Mouse (Mus musculus): ENCODE data around the gene Naa15.

Gene Naa15

GRCm38 (mm10) chr3:51434871-51435595, 20.1 kb downstream of the Naa15 start:
- no peak for DNase-seq

GRCm38 (mm10) chr3:51468530-51468929, 53.6 kb downstream of the Naa15 start:
- no peak for DNase-seq

GRCm38 (mm10) chr3:51475706-51476105, 60.8 kb downstream of the Naa15 start:
- no peak for DNase-seq

GRCm38 (mm10) chr3:51479893-51480292, 64.9 kb downstream of the Naa15 start:
- DNase-seq = no peak

- DNase-seq = peak in 1 of 2 experiments; percentile 52
Observed at GRCm38 (mm10) chr3:51481059-51481458, 66.1 kb downstream of the Naa15 start.

GRCm38 (mm10) chr3:51481881-51482280, 66.9 kb downstream of the Naa15 start:
- no peak for DNase-seq

- DNase-seq = no peak
Observed at GRCm38 (mm10) chr3:51482781-51483180, 67.8 kb downstream of the Naa15 start.

- peak; percentile 96 to 99 for DNase-seq
Observed at GRCm38 (mm10) chr3:51483741-51484359, 68.9 kb downstream of the Naa15 start, which contains the start of gene Rab33b. TSS of gene Rab33b (plus strand) at chr3:51483920.

GRCm38 (mm10) chr3:51484370-51484769, 69.4 kb downstream of the Naa15 start:
- DNase-seq = no peak

GRCm38 (mm10) chr3:51485347-51485746, 70.4 kb downstream of the Naa15 start:
- no peak for DNase-seq

- DNase-seq = peak in 1 of 2 experiments; percentile 22
Observed at GRCm38 (mm10) chr3:51486491-51487195, 71.7 kb downstream of the Naa15 start.

- DNase-seq = no peak
Observed at GRCm38 (mm10) chr3:51490088-51490753, 75.3 kb downstream of the Naa15 start.

GRCm38 (mm10) chr3:51493272-51493838, 78.4 kb downstream of the Naa15 start:
- DNase-seq = no peak

GRCm38 (mm10) chr3:51494466-51494865, 79.5 kb downstream of the Naa15 start:
- no peak for DNase-seq

- DNase-seq = no peak
Observed at GRCm38 (mm10) chr3:51495646-51496045, 80.7 kb downstream of the Naa15 start.

GRCm38 (mm10) chr3:51497978-51498377, 83.0 kb downstream of the Naa15 start:
- DNase-seq = no peak

GRCm38 (mm10) chr3:51498659-51499058, 83.7 kb downstream of the Naa15 start:
- no peak for DNase-seq

GRCm38 (mm10) chr3:51499876-51500275, 84.9 kb downstream of the Naa15 start:
- DNase-seq = no peak

GRCm38 (mm10) chr3:51504385-51504952, 89.5 kb downstream of the Naa15 start:
- no peak for DNase-seq

GRCm38 (mm10) chr3:51505465-51505864, 90.5 kb downstream of the Naa15 start:
- peak in 1 of 2 experiments; percentile 58 for DNase-seq

- DNase-seq = peak; percentile 76 to 90
Observed at GRCm38 (mm10) chr3:51510903-51511302, 96.0 kb downstream of the Naa15 start.

GRCm38 (mm10) chr3:51511983-51512382, 97.0 kb downstream of the Naa15 start:
- no peak for DNase-seq

Data from kidney, postnatal 25 days (tissue).